Mouse (Mus musculus) MEL (cell line): ENCODE data around the gene Acss1. TPM values are rescaled to one million over a fixed set of nuclear protein-coding genes. Genes with fewer than 3 reads are reported as not detected.
A peak's percentile ranks its signal among the peaks of the same experiment; 100 is the strongest.

Source experiments
- DNase-seq: peaks from one replicate; pipeline ENCODE4 v3.0.0; 2011; ENCODE audit warnings: low read depth, low spot score
- H3K27ac ChIP-seq: 2 replicates; pipeline ENCODE4 v1.5.1; 2012; ENCODE audit warnings: low read depth, mild to moderate bottlenecking, control low read depth, low read length, moderate library complexity; ENCODE audit not compliant: control insufficient read depth
- H3K27me3 ChIP-seq, 2 experiments: fragments of 150-350 bp in 1 of 2; sonication (generic) in 1 of 2; 2 replicates each; pipeline ENCODE4 v1.6.1; 2012; ENCODE audit warnings: low read length in 2 of 2, mild to moderate bottlenecking in 2 of 2, improper control_type of control experiment in 1 of 2, moderate library complexity in 1 of 2; ENCODE audit not compliant: insufficient read depth in 2 of 2, control insufficient read depth in 1 of 2
- H3K36me3 ChIP-seq, 2 experiments: 2 replicates each; pipeline ENCODE4 v1.6.1; 2012 to 2014; ENCODE audit warnings: low read length in 2 of 2, improper control_type of control experiment in 1 of 2, inconsistent platforms in 1 of 2, mild to moderate bottlenecking in 1 of 2; ENCODE audit not compliant: insufficient read depth in 2 of 2, control insufficient read depth in 1 of 2
- H3K4me1 ChIP-seq, 2 experiments: fragments of 150-350 bp in 1 of 2; sonication (generic) in 1 of 2; 2 replicates each; pipeline ENCODE4 v1.6.1; 2012; ENCODE audit warnings: low read length in 2 of 2, improper control_type of control experiment in 1 of 2, mild to moderate bottlenecking in 1 of 2; ENCODE audit not compliant: insufficient read depth in 2 of 2, control insufficient read depth in 1 of 2
- H3K4me3 ChIP-seq, 2 experiments: fragments of 150-350 bp in 1 of 2; sonication (generic) in 1 of 2; 2 replicates each; pipeline ENCODE4 v1.5.1; 2012; ENCODE audit warnings: low read depth in 2 of 2, low read length in 2 of 2, mild to moderate bottlenecking in 2 of 2, moderate library complexity in 2 of 2, control low read depth in 1 of 2, improper control_type of control experiment in 1 of 2; ENCODE audit not compliant: control insufficient read depth in 1 of 2, insufficient read depth in 1 of 2
- H3K79me2 ChIP-seq: 2 replicates; pipeline ENCODE4 v1.6.1; 2012; ENCODE audit warnings: mild to moderate bottlenecking, low read length, moderate library complexity; ENCODE audit not compliant: control insufficient read depth, poor library complexity, insufficient read depth
- H3K9ac ChIP-seq: 2 replicates; pipeline ENCODE4 v1.6.1; 2012; ENCODE audit warnings: low read depth, mild to moderate bottlenecking, control low read depth, low read length, moderate library complexity; ENCODE audit not compliant: control insufficient read depth, poor library complexity, severe bottlenecking
- H3K9me3 ChIP-seq: fragments of 150-350 bp; sonication (generic); replicated peaks from 2 replicates; pipeline ENCODE4 v1.6.1; 2012; ENCODE audit warnings: mild to moderate bottlenecking, low read length, improper control_type of control experiment, moderate library complexity; ENCODE audit not compliant: insufficient read depth
- CHD1 ChIP-seq: IDR thresholded peaks from 2 replicates; pipeline ENCODE4 v1.6.1; 2012; ENCODE audit warnings: low read depth, mild to moderate bottlenecking, inconsistent platforms, low read length, improper control_type of control experiment
- CHD2 ChIP-seq: IDR thresholded peaks from 2 replicates; pipeline ENCODE4 v1.6.1; 2011; ENCODE audit warnings: low read length, improper control_type of control experiment
- CTCF ChIP-seq, 3 experiments: IDR thresholded peaks in 2 of 3; conservative IDR thresholded peaks in 1 of 3; 2 replicates each; pipeline ENCODE4 v1.5.1; 2011 to 2012; ENCODE audit warnings: low read length in 3 of 3, low read depth in 2 of 3, mild to moderate bottlenecking in 2 of 3, improper control_type of control experiment in 1 of 3, inconsistent platforms in 1 of 3, mixed read lengths in 1 of 3, moderate library complexity in 1 of 3; ENCODE audit not compliant: control insufficient read depth in 1 of 3, insufficient read depth in 1 of 3, poor library complexity in 1 of 3, severe bottlenecking in 1 of 3
- ELF1 ChIP-seq: IDR thresholded peaks from 2 replicates; pipeline ENCODE4 v1.6.1; 2014; ENCODE audit warnings: low read depth, mild to moderate bottlenecking, inconsistent platforms, low read length, improper control_type of control experiment, moderate library complexity
- EP300 ChIP-seq, 2 experiments: IDR thresholded peaks; 2 replicates each; pipeline ENCODE4 v1.6.1; 2011; ENCODE audit warnings: improper control_type of control experiment in 2 of 2, low read length in 2 of 2, low read depth in 1 of 2, mild to moderate bottlenecking in 1 of 2
- ETS1 ChIP-seq: IDR thresholded peaks from 2 replicates; pipeline ENCODE4 v1.6.1; 2012; ENCODE audit warnings: low read depth, mild to moderate bottlenecking, inconsistent platforms, low read length, improper control_type of control experiment, moderate library complexity
- GABPA ChIP-seq: IDR thresholded peaks from 2 replicates; pipeline ENCODE4 v1.6.1; 2012; ENCODE audit warnings: low read depth, mild to moderate bottlenecking, inconsistent platforms, low read length, improper control_type of control experiment, moderate library complexity
- HCFC1 ChIP-seq: IDR thresholded peaks from 2 replicates; pipeline ENCODE4 v1.6.1; 2012; ENCODE audit warnings: low read depth, mild to moderate bottlenecking, inconsistent platforms, low read length, improper control_type of control experiment, moderate library complexity
- KAT2A ChIP-seq: conservative IDR thresholded peaks from 2 replicates; pipeline ENCODE4 v1.6.1; 2012; ENCODE audit warnings: low read depth, low read length, improper control_type of control experiment, inconsistent platforms
- MAFK ChIP-seq: IDR thresholded peaks from 2 replicates; pipeline ENCODE4 v1.6.1; 2011; ENCODE audit warnings: low read depth, mild to moderate bottlenecking, low read length, improper control_type of control experiment, borderline replicate concordance
- MYB ChIP-seq: IDR thresholded peaks from 2 replicates; pipeline ENCODE4 v1.6.1; 2011; ENCODE audit warnings: mild to moderate bottlenecking, low read depth, low read length, improper control_type of control experiment
- NRF1 ChIP-seq: IDR thresholded peaks from 2 replicates; pipeline ENCODE4 v1.6.1; 2014; ENCODE audit warnings: low read depth, mild to moderate bottlenecking, inconsistent platforms, low read length, improper control_type of control experiment, moderate library complexity; ENCODE audit not compliant: poor library complexity, insufficient read depth, severe bottlenecking
- RAD21 ChIP-seq: IDR thresholded peaks from 2 replicates; pipeline ENCODE4 v1.6.1; 2011; ENCODE audit warnings: mild to moderate bottlenecking, low read depth, low read length, improper control_type of control experiment
- RCOR1 ChIP-seq: IDR thresholded peaks from 2 replicates; pipeline ENCODE4 v1.6.1; 2012; ENCODE audit warnings: low read depth, mild to moderate bottlenecking, inconsistent platforms, low read length, improper control_type of control experiment
- SIN3A ChIP-seq: IDR thresholded peaks from 2 replicates; pipeline ENCODE4 v1.6.1; 2012; ENCODE audit warnings: low read length, improper control_type of control experiment, inconsistent platforms
- UBTF ChIP-seq: IDR thresholded peaks from 2 replicates; pipeline ENCODE4 v1.6.1; 2012; ENCODE audit warnings: low read depth, mild to moderate bottlenecking, inconsistent platforms, low read length, improper control_type of control experiment, moderate library complexity, borderline replicate concordance; ENCODE audit not compliant: insufficient read depth
- USF2 ChIP-seq, 2 experiments: IDR thresholded peaks; 2 replicates each; pipeline ENCODE4 v1.6.1; 2011 to 2012; ENCODE audit warnings: improper control_type of control experiment in 2 of 2, low read length in 2 of 2, borderline replicate concordance in 1 of 2, inconsistent platforms in 1 of 2, low read depth in 1 of 2, mild to moderate bottlenecking in 1 of 2; ENCODE audit not compliant: insufficient read depth in 1 of 2
- ZC3H11A ChIP-seq: IDR thresholded peaks from 2 replicates; pipeline ENCODE4 v1.6.1; 2012; ENCODE audit warnings: low read depth, mild to moderate bottlenecking, inconsistent platforms, low read length, improper control_type of control experiment
- ZMIZ1 ChIP-seq: IDR thresholded peaks from 2 replicates; pipeline ENCODE4 v1.6.1; 2012; ENCODE audit warnings: low read depth, mild to moderate bottlenecking, inconsistent platforms, low read length, improper control_type of control experiment, moderate library complexity
- ZNF384 ChIP-seq: IDR thresholded peaks from 2 replicates; pipeline ENCODE4 v1.6.1; 2012; ENCODE audit warnings: low read depth, mild to moderate bottlenecking, inconsistent platforms, low read length, improper control_type of control experiment
- polyA plus RNA-seq, 2 experiments: library from polyadenylated mRNA; stranded (reverse) in 1 of 2; unstranded in 1 of 2; fragments of >175 nt in 1 of 2; fragments of >200 nt in 1 of 2; gene quantifications; 2 replicates each; pipeline versions ENCODE4 v1.2.1 to v1.2.4; 2012; ENCODE audit warnings: low replicate concordance in 2 of 2, low read depth in 1 of 2; ENCODE audit not compliant: insufficient read length in 2 of 2, insufficient read depth in 1 of 2, missing spikeins in 1 of 2
- total RNA-seq: library from RNA; depleted of rRNA; stranded (reverse); fragments of 300-350 nt; gene quantifications from 2 replicates; pipeline ENCODE4 v1.2.3, GENCODE M21; 2012

Acss1 gene
- total and polyA plus RNA-seq, 3 experiments: 10.2 to 22.6 TPM; not detected in 1

GRCm38 (mm10) chr2:150637702-150638369 lies 30.5 kb downstream of the Acss1 start:
- no peak overlapping the region for H3K9ac ChIP-seq
- no peaks in the 10 kb centered on the region for H3K27me3 ChIP-seq
- no peak overlapping the region for H3K27ac ChIP-seq
- no peaks in the 10 kb centered on the region for H3K9me3 ChIP-seq
- no peaks in the 10 kb centered on the region for H3K79me2 ChIP-seq
- no peak overlapping the region for H3K4me3 ChIP-seq
- DNase-seq: no peak
- no peaks in the 10 kb centered on the region for H3K36me3 ChIP-seq
- H3K4me1 ChIP-seq: no peaks in the 10 kb centered on the region
- TF ChIP-seq USF2 (IDR thresholded peaks at IDR 0.05; ENCODE audit: borderline replicate concordance in 1 of 2, insufficient read depth in 1 of 2, low read depth in 1 of 2, low read length in 2 of 2) (no peak), RAD21 (no peak), HCFC1 (no peak)

- no peaks in the 10 kb centered on the region for H3K27me3 ChIP-seq
- H3K27ac ChIP-seq: no peak overlapping the region
- TF ChIP-seq ZMIZ1 (no peak), UBTF (no peak), EP300 (IDR thresholded peaks at IDR 0.05; ENCODE audit: low read depth in 1 of 2, low read length in 2 of 2) (no peak), ZC3H11A (no peak), CHD2 (no peak), MAFK (no peak), CHD1 (no peak), KAT2A (no peak), RCOR1 (no peak), ELF1 (no peak), MYB (no peak), NRF1 (no peak), CTCF (IDR thresholded peaks at IDR 0.05 in 2 of 3, conservative IDR thresholded peaks at IDR 0.05 in 1 of 3; ENCODE audit: control insufficient read depth in 1 of 3, insufficient read depth in 1 of 3, low read depth in 2 of 3, low read length in 3 of 3, poor library complexity in 1 of 3, severe bottlenecking in 1 of 3) (no peak), ETS1 (no peak), ZNF384 (no peak), GABPA (no peak), SIN3A (no peak)
- TF ChIP-seq, all 39 proteins: peak for 0
- H3K9me3 ChIP-seq: no peaks in the 10 kb centered on the region
- peak; percentile 12 for DNase-seq
- no peak overlapping the region for H3K9ac ChIP-seq
- H3K36me3 ChIP-seq: no peaks in the 10 kb centered on the region
- no peak overlapping the region for H3K4me3 ChIP-seq
- no peaks in the 10 kb centered on the region for H3K79me2 ChIP-seq
- no peaks in the 10 kb centered on the region for H3K4me1 ChIP-seq
These were observed 32.3 kb downstream of the Acss1 start for GRCm38 (mm10) chr2:150635877-150636446.
